16 mouse cellular contexts compared by ENCODE assay signal in genomic region chr5:139271994-139272554, GRCm38 (mm10). TPM values are rescaled to one million over a fixed set of nuclear protein-coding genes. Genes with fewer than 3 reads are reported as not detected.
DNase-seq lines count a peak whose midpoint lies in the region; ATAC-seq and TF ChIP-seq lines count a peak whose summit lies in the region.
"Had no signal": no experiment of that assay in that cellular context is flagged by ENCODE, and none has a peak within 500 bp of the region (broad histone marks: within the 10 kb centered on the region; RNA-seq: fewer than 3 reads in every experiment).

No protein-coding gene starts in this region.

- H3K4me1 ChIP-seq in forebrain, embryonic 11.5 days (replicated peaks; ENCODE audit: control insufficient read depth, insufficient read depth, low read length), result 0 out of 2 replicates have a peak, but pooled peaks cover 2% of the 10 kb centered on the region
- peaks cover 8% of the 10 kb centered on the region; the same call in 1 of the 2 replicates for H3K4me1 ChIP-seq in forebrain, embryonic 13.5 days
- peaks cover 29% of the 10 kb centered on the region for H3K4me1 ChIP-seq in lung, embryonic 15.5 days
- H3K4me1 ChIP-seq in limb, embryonic 14.5 days (ENCODE audit: control insufficient read depth, insufficient read depth, low read length), result no peaks in the 10 kb centered on the region

- peak; percentile 14; the same call in 1 of the 2 replicates for ATAC-seq in forebrain, embryonic 11.5 days (replicated peaks; ENCODE audit: low FRiP score)
- ATAC-seq in forebrain, embryonic 13.5 days, result no peak
- no peak for ATAC-seq in lung, embryonic 15.5 days (ENCODE audit: borderline replicate concordance, extremely low read depth, low FRiP score, low TSS enrichment)
- peak; percentile 17; the same call in 1 of the 2 replicates for ATAC-seq in limb, embryonic 14.5 days (ENCODE audit: low FRiP score, low read depth)
- ATAC-seq: hindbrain, postnatal 0 days had no signal

- no peak for TF ChIP-seq POLR2A in limb, embryonic 14.5 days (IDR thresholded peaks at IDR 0.05; ENCODE audit: borderline replicate concordance, extremely low read depth, insufficient read depth, insufficient read length)

- no peak for DNase-seq in forebrain, embryonic 11.5 days (ENCODE audit: low spot score)
- no peak for DNase-seq in lung, postnatal 36 days
- peak; percentile 55 to 56 for DNase-seq in adrenal gland, postnatal 36 days
- DNase-seq in limb, embryonic 14.5 days (ENCODE audit: low spot score), result no peak
- DNase-seq in right cerebral cortex, postnatal 4 days, result no peak
- DNase-seq: cerebellum, adult 18-20 months; gastrocnemius, postnatal 25 days; kidney, adult 18-20 months; layer of hippocampus, adult 9-11 months had no signal

- H3K4me3 ChIP-seq in forebrain, embryonic 11.5 days (ENCODE audit: low read depth, low read length), result no peak overlapping the region
- no peak overlapping the region for H3K4me3 ChIP-seq in forebrain, embryonic 13.5 days
- no peak overlapping the region for H3K4me3 ChIP-seq in lung, embryonic 15.5 days
- H3K4me3 ChIP-seq in limb, embryonic 14.5 days (replicated peaks; ENCODE audit: low read length), result no peak overlapping the region
- H3K4me3 ChIP-seq: embryonic facial prominence, embryonic 12.5 days; limb, embryonic 15.5 days; neural tube, embryonic 12.5 days had no signal

- no peak overlapping the region for H3K4me2 ChIP-seq in forebrain, embryonic 11.5 days (ENCODE audit: low read depth, low read length, severe bottlenecking)
- H3K4me2 ChIP-seq in forebrain, embryonic 13.5 days, result no peak overlapping the region
- H3K4me2 ChIP-seq in lung, embryonic 15.5 days, result no peak overlapping the region
- no peak overlapping the region for H3K4me2 ChIP-seq in limb, embryonic 14.5 days (replicated peaks; ENCODE audit: low read depth, low read length, severe bottlenecking)
- H3K4me2 ChIP-seq: embryonic facial prominence, embryonic 12.5 days; limb, embryonic 15.5 days; neural tube, embryonic 12.5 days had no signal

- WGBS in forebrain, embryonic 11.5 days, result 53% methylated on average over 8 of the region's 8 CpGs
- 63% methylated on average over 8 of the region's 8 CpGs for WGBS in forebrain, embryonic 13.5 days
- 41% methylated on average over 8 of the region's 8 CpGs for WGBS in lung, embryonic 15.5 days
- WGBS in limb, embryonic 14.5 days, result 44% methylated on average over 8 of the region's 8 CpGs

- peaks cover 4% of the 10 kb centered on the region; the same call in 1 of the 2 replicates for H3K36me3 ChIP-seq in forebrain, embryonic 11.5 days (ENCODE audit: control insufficient read depth, insufficient read depth, low read length)
- peaks cover 29% of the 10 kb centered on the region for H3K36me3 ChIP-seq in forebrain, embryonic 13.5 days (ENCODE audit: poor library complexity, severe bottlenecking)
- H3K36me3 ChIP-seq in lung, embryonic 15.5 days, result peaks cover 20% of the 10 kb centered on the region
- H3K36me3 ChIP-seq in limb, embryonic 14.5 days (ENCODE audit: control insufficient read depth, insufficient read depth, low read length), result peaks cover 23% of the 10 kb centered on the region

- H3K27ac ChIP-seq in forebrain, embryonic 11.5 days (ENCODE audit: low read depth, low read length), result no peak overlapping the region
- no peak overlapping the region for H3K27ac ChIP-seq in forebrain, embryonic 13.5 days
- peak overlapping the region; percentile 90 for H3K27ac ChIP-seq in lung, embryonic 15.5 days
- H3K27ac ChIP-seq in limb, embryonic 14.5 days (replicated peaks; ENCODE audit: low read depth, low read length), result no peak overlapping the region
- H3K27ac ChIP-seq: embryonic facial prominence, embryonic 12.5 days; limb, embryonic 15.5 days; macrophage; neural tube, embryonic 12.5 days had no signal

- H3K9me3 ChIP-seq in forebrain, embryonic 11.5 days (ENCODE audit: control insufficient read depth, low read length), result no peaks in the 10 kb centered on the region
- H3K9me3 ChIP-seq in forebrain, embryonic 13.5 days (replicated peaks), result no peaks in the 10 kb centered on the region
- H3K9me3 ChIP-seq in lung, embryonic 15.5 days, result no peaks in the 10 kb centered on the region
- no peaks in the 10 kb centered on the region for H3K9me3 ChIP-seq in limb, embryonic 14.5 days (ENCODE audit: control insufficient read depth, low read length)
- H3K9me3 ChIP-seq: embryonic facial prominence, embryonic 12.5 days; limb, embryonic 15.5 days; neural tube, embryonic 12.5 days had no signal

- no peak overlapping the region for H3K9ac ChIP-seq in forebrain, embryonic 11.5 days (ENCODE audit: low read length)
- H3K9ac ChIP-seq in forebrain, embryonic 13.5 days, result no peak overlapping the region
- H3K9ac ChIP-seq in lung, embryonic 15.5 days, result no peak overlapping the region
- H3K9ac ChIP-seq in limb, embryonic 14.5 days (ENCODE audit: low read depth, low read length, severe bottlenecking), result no peak overlapping the region
- H3K9ac ChIP-seq: embryonic facial prominence, embryonic 12.5 days; limb, embryonic 15.5 days had no signal

- H3K27me3 ChIP-seq in forebrain, embryonic 11.5 days (ENCODE audit: control insufficient read depth, insufficient read depth, low read length), result no peaks in the 10 kb centered on the region
- no peaks in the 10 kb centered on the region for H3K27me3 ChIP-seq in forebrain, embryonic 13.5 days
- no peaks in the 10 kb centered on the region for H3K27me3 ChIP-seq in lung, embryonic 15.5 days
- H3K27me3 ChIP-seq in limb, embryonic 14.5 days (ENCODE audit: control insufficient read depth, insufficient read depth, low read length), result no peaks in the 10 kb centered on the region
- H3K27me3 ChIP-seq: embryonic facial prominence, embryonic 12.5 days; limb, embryonic 15.5 days; neural tube, embryonic 12.5 days had no signal

RNA-seq across cellular contexts. Expression of gene Get4, which starts 19.9 kb away (rescaled TPM):
- polyA plus RNA-seq in forebrain, embryonic 11.5 days (2014; fragmentation: Nextera tagmentation; extraction: Ambion mirVana), result 148 and 150 TPM in 2 replicates
- polyA plus RNA-seq in forebrain, embryonic 13.5 days (2015; fragmentation: Nextera tagmentation; extraction: Ambion mirVana), result 122 and 137 TPM in 2 replicates
- 186 TPM in 2 replicates for polyA plus RNA-seq in lung, embryonic 15.5 days (2015; fragmentation: Nextera tagmentation; extraction: Ambion mirVana)
- total RNA-seq in adrenal gland, postnatal 36 days (2021), result 10 to 100 TPM; 80.1 to 97.0 TPM
- 136 and 149 TPM in 2 replicates for polyA plus RNA-seq in limb, embryonic 14.5 days (2012; rRNA removed)
- polyA plus RNA-seq in limb, embryonic 14.5 days (2014; fragmentation: Nextera tagmentation; extraction: Ambion mirVana), result 152 and 154 TPM in 2 replicates

RNA-seq across cellular contexts. Expression of gene Adap1, which starts 53.3 kb away (rescaled TPM):
- 1.9 and 2.0 TPM in 2 replicates for polyA plus RNA-seq in forebrain, embryonic 11.5 days (2014; fragmentation: Nextera tagmentation; extraction: Ambion mirVana)
- polyA plus RNA-seq in forebrain, embryonic 13.5 days (2015; fragmentation: Nextera tagmentation; extraction: Ambion mirVana), result 3.8 and 7.0 TPM in 2 replicates
- 5.8 and 6.2 TPM in 2 replicates for polyA plus RNA-seq in lung, embryonic 15.5 days (2015; fragmentation: Nextera tagmentation; extraction: Ambion mirVana)
- total RNA-seq in adrenal gland, postnatal 36 days (2021), result 1 to 10 TPM; 5.0 to 8.5 TPM
- polyA plus RNA-seq in limb, embryonic 14.5 days (2012; rRNA removed), result 2.5 and 2.9 TPM in 2 replicates
- 1.7 and 2.7 TPM in 2 replicates for polyA plus RNA-seq in limb, embryonic 14.5 days (2014; fragmentation: Nextera tagmentation; extraction: Ambion mirVana)

Comparison
In these comparisons a context has a peak if more than half of its experiments do, and no peak if none do; other contexts are left out.
1. ATAC-seq: peak in forebrain, embryonic 11.5 days (single experiment) and limb, embryonic 14.5 days (single experiment); none in forebrain, embryonic 13.5 days (single experiment) and lung, embryonic 15.5 days (single experiment).
2. DNase-seq: peak in adrenal gland, postnatal 36 days (2 of 2); none in forebrain, embryonic 11.5 days (single experiment), lung, postnatal 36 days (single experiment), limb, embryonic 14.5 days (single experiment) and right cerebral cortex, postnatal 4 days (single experiment).